Mouse (Mus musculus) neural tube, embryonic 13.5 days (tissue): ENCODE data around the gene Ms4a4a. TPM values are rescaled to one million over a fixed set of nuclear protein-coding genes. Genes with fewer than 3 reads are reported as not detected.

Source experiments
- ATAC-seq: fragments of 200-750 bp; cut with Nextera tagmentation; 2 replicates; pipeline ENCODE4 v1.8.0; 2017; ENCODE audit warnings: low read depth, mild to moderate bottlenecking, moderate TSS enrichment, moderate library complexity
- H3K27ac ChIP-seq: fragments of 300-500 bp; sonication (generic); replicated peaks from 2 replicates; pipeline ENCODE4 v1.5.1; 2015; ENCODE audit warnings: moderate library complexity, mild to moderate bottlenecking, inconsistent platforms
- H3K27me3 ChIP-seq: fragments of 300-500 bp; sonication (generic); 2 replicates; pipeline ENCODE4 v1.6.1; 2015; ENCODE audit warnings: mild to moderate bottlenecking, inconsistent platforms
- H3K36me3 ChIP-seq: fragments of 300-500 bp; sonication (generic); 2 replicates; pipeline ENCODE4 v1.6.1; 2015; ENCODE audit warnings: mild to moderate bottlenecking, inconsistent platforms
- H3K4me1 ChIP-seq: fragments of 300-500 bp; sonication (generic); replicated peaks from 2 replicates; pipeline ENCODE4 v1.6.1; 2015; ENCODE audit warnings: inconsistent platforms
- H3K4me2 ChIP-seq: fragments of 300-500 bp; sonication (generic); 2 replicates; pipeline ENCODE4 v1.6.1; 2015; ENCODE audit warnings: inconsistent platforms, mild to moderate bottlenecking, moderate library complexity
- H3K4me3 ChIP-seq: fragments of 300-500 bp; sonication (generic); 2 replicates; pipeline ENCODE4 v1.5.1; 2015; ENCODE audit warnings: mild to moderate bottlenecking, inconsistent platforms
- H3K9ac ChIP-seq: fragments of 300-500 bp; sonication (generic); 2 replicates; pipeline ENCODE4 v1.6.1; 2015; ENCODE audit warnings: moderate library complexity, mild to moderate bottlenecking, inconsistent platforms
- H3K9me3 ChIP-seq: fragments of 300-500 bp; sonication (generic); 2 replicates; pipeline ENCODE4 v1.6.1; 2016; ENCODE audit warnings: inconsistent platforms
- WGBS: fragments of 180-500 bp; shearing (Covaris S2); methylation state at CpG from one replicate; pipeline ENCODE4 v1.1.7; 2015; 5-methylcytosine and 5-hydroxymethylcytosine counted together
- polyA plus RNA-seq: library from polyadenylated mRNA; unstranded; fragments of >200 nt; fragmentation: Nextera tagmentation; extraction: Ambion mirVana; gene quantifications from 2 replicates; pipeline ENCODE4 v1.2.1, GENCODE M21; 2015

Gene Ms4a4a
- 3.2 and 3.6 TPM in 2 replicates for polyA plus RNA-seq

- Histone ChIP-seq H3K27ac (no peak within 1 kb of the TSS), H3K9ac (no peak within 1 kb of the TSS), H3K9me3 (no peaks in the 10 kb centered on the region), H3K27me3 (no peaks in the 10 kb centered on the region), H3K4me2 (no peak within 1 kb of the TSS), H3K36me3 (no peaks in the 10 kb centered on the region), H3K4me3 (no peak within 1 kb of the TSS), H3K4me1 (no peaks in the 10 kb centered on the region)
- ATAC-seq, result no peak
- WGBS, result 86% methylated on average over 2 of the region's 2 CpGs
Observed at GRCm38 (mm10) chr19:11375273-11375672, at the start of gene Ms4a4a. Ms4a4a (plus strand) TSS chr19:11375523.

GRCm38 (mm10) chr19:11335932-11336331, 39.4 kb upstream of the Ms4a4a start, which contains the start of gene Ms4a7:
Ms4a7 (minus strand) TSS chr19:11336146.
- Histone ChIP-seq H3K27ac (no peak within 1 kb of the TSS), H3K4me3 (no peak within 1 kb of the TSS), H3K4me2 (no peak within 1 kb of the TSS), H3K4me1 (no peaks in the 10 kb centered on the region), H3K36me3 (no peaks in the 10 kb centered on the region), H3K27me3 (no peaks in the 10 kb centered on the region), H3K9me3 (no peaks in the 10 kb centered on the region), H3K9ac (no peak within 1 kb of the TSS)
- no peak for ATAC-seq
- 86% methylated on average over 6 of the region's 6 CpGs for WGBS

DNA sequence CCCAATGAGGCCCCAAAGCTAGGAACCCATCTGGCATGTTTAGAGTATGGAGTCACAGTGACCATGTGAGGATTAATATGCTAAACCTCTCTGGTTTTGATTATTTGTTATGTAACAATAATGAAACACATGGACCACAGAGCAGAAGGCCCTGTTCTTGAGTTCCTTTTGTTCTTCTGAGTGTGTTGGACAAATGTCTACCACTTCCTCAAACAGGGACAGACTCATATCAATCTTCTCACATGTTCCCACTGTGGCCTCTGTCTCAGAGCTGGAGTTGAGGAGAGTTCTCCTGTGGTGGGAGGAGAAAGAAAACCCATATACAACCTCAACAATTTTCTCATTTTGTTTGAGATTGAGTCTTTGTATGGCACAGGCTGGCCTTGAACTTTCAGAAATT, 32.2 kb upstream of the Ms4a4a start:
- Histone ChIP-seq H3K9ac (no peak overlapping the region), H3K36me3 (no peaks in the 10 kb centered on the region), H3K4me3 (no peak overlapping the region), H3K4me2 (no peak overlapping the region), H3K4me1 (no peaks in the 10 kb centered on the region), H3K27ac (no peak overlapping the region), H3K9me3 (no peaks in the 10 kb centered on the region), H3K27me3 (no peaks in the 10 kb centered on the region)
- no peak for ATAC-seq

DNA sequence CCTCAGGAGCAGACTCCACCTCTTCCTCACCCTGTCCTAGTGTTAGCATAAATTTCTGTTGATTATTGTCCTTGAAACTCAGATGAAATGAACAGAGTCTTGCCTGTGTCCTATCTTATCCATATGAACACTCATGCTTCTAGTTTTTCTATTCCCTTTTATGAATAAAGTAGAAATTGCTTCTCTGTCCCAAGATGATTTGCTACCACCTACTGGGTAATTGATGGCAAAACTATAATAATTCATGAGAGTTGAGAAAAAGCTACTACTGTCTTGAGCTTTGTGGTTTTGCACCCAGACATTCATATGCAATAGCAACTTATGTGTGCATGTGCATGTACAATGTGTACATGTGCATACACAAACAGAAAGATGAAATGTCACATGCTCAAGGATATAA, 31.3 kb upstream of the Ms4a4a start:
- no peak overlapping the region for H3K9ac ChIP-seq
- H3K27me3 ChIP-seq, result no peaks in the 10 kb centered on the region
- ATAC-seq, result no peak
- H3K27ac ChIP-seq, result no peak overlapping the region
- no peak overlapping the region for H3K4me3 ChIP-seq
- H3K36me3 ChIP-seq, result no peaks in the 10 kb centered on the region
- no peaks in the 10 kb centered on the region for H3K4me1 ChIP-seq
- no peak overlapping the region for H3K4me2 ChIP-seq
- no peaks in the 10 kb centered on the region for H3K9me3 ChIP-seq

GRCm38 (mm10) chr19:11349698-11350481, 25.4 kb upstream of the Ms4a4a start:
- H3K9me3 ChIP-seq, result no peaks in the 10 kb centered on the region
- H3K4me3 ChIP-seq, result no peak overlapping the region
- no peaks in the 10 kb centered on the region for H3K4me1 ChIP-seq
- H3K9ac ChIP-seq, result no peak overlapping the region
- 72% methylated on average over 7 of the region's 7 CpGs for WGBS
- no peaks in the 10 kb centered on the region for H3K27me3 ChIP-seq
- H3K27ac ChIP-seq, result no peak overlapping the region
- H3K36me3 ChIP-seq, result no peaks in the 10 kb centered on the region
- no peak for ATAC-seq
- H3K4me2 ChIP-seq, result no peak overlapping the region

GRCm38 (mm10) chr19:11351878-11352277, 23.4 kb upstream of the Ms4a4a start:
- no peaks in the 10 kb centered on the region for H3K36me3 ChIP-seq
- 57% methylated on average over 3 of the region's 3 CpGs for WGBS
- no peak overlapping the region for H3K27ac ChIP-seq
- no peaks in the 10 kb centered on the region for H3K9me3 ChIP-seq
- no peaks in the 10 kb centered on the region for H3K4me1 ChIP-seq
- no peak for ATAC-seq
- no peaks in the 10 kb centered on the region for H3K27me3 ChIP-seq
- no peak overlapping the region for H3K9ac ChIP-seq
- H3K4me3 ChIP-seq, result no peak overlapping the region
- no peak overlapping the region for H3K4me2 ChIP-seq

DNA sequence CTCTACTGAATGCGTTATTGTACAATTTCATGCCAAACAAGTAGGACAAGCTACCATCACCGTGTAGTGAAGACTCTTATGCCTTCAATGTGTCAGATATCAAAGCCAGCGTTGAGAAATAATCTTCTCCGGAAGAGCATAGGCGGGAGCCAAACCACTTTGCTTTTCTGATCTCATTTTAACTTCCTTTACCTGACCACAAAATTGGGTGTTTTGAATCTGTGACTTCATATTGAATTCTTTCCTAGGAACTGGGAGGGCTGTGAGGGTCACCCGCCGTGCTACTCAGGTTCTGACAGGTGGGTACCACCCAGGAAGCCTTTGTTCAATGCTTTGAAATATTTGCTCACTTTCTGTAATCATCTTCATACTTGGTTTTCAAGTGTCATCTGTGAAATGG, 19.6 kb upstream of the Ms4a4a start:
- no peaks in the 10 kb centered on the region for H3K36me3 ChIP-seq
- H3K4me1 ChIP-seq, result no peaks in the 10 kb centered on the region
- H3K4me3 ChIP-seq, result no peak overlapping the region
- no peak for ATAC-seq
- H3K9ac ChIP-seq, result no peak overlapping the region
- no peak overlapping the region for H3K4me2 ChIP-seq
- H3K9me3 ChIP-seq, result no peaks in the 10 kb centered on the region
- H3K27ac ChIP-seq, result no peak overlapping the region
- H3K27me3 ChIP-seq, result no peaks in the 10 kb centered on the region
- 91% methylated on average over 7 of the region's 7 CpGs for WGBS

DNA sequence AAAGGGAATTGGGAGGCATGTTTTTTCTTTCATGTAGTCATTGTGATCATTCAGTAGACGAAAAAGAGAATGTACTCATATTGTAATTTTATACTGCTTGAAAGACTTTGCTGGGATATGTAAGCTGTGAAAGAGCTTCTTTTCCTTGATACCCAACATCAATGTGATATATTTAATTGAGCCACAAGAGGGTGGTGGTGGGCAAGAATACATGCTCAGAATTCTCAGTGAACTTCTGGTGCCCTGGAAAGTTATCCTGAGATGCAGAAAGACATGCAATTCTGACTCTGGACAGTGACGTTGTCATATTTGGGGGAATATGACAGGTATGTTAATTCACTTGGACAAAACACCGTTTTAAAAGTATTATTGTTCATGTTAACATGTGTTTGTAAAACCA, 15.2 kb upstream of the Ms4a4a start:
- no peaks in the 10 kb centered on the region for H3K9me3 ChIP-seq
- no peaks in the 10 kb centered on the region for H3K4me1 ChIP-seq
- no peak for ATAC-seq
- H3K36me3 ChIP-seq, result no peaks in the 10 kb centered on the region
- H3K27me3 ChIP-seq, result no peaks in the 10 kb centered on the region
- no peak overlapping the region for H3K4me2 ChIP-seq
- WGBS, result 70% methylated on average over 3 of the region's 3 CpGs
- H3K27ac ChIP-seq, result no peak overlapping the region
- H3K4me3 ChIP-seq, result no peak overlapping the region
- no peak overlapping the region for H3K9ac ChIP-seq

- Histone ChIP-seq H3K4me2 (no peak overlapping the region), H3K4me3 (no peak overlapping the region), H3K36me3 (no peaks in the 10 kb centered on the region), H3K27ac (no peak overlapping the region), H3K27me3 (no peaks in the 10 kb centered on the region), H3K4me1 (no peaks in the 10 kb centered on the region), H3K9ac (no peak overlapping the region), H3K9me3 (no peaks in the 10 kb centered on the region)
- no peak for ATAC-seq
Observed at GRCm38 (mm10) chr19:11362002-11362401, 13.3 kb upstream of the Ms4a4a start.

DNA sequence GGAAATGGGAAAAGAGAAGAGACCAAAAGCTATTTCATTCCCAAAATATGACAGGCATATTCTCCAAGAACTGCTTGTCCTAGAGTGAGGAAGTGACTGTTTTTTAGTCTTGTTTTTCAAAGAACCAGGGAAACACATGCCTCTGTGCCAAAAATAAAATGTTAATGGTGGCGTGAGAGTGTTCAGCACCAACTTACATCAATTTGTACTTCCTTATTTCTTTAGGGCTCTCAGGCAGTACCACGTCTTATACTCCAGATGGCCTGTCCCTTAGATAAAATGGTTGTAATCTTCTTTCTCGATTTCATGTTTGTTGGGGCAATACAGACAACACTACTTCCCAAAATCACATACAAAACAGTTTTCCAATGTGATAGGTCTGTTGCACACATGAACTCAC, 7.0 kb upstream of the Ms4a4a start:
- H3K27me3 ChIP-seq, result no peaks in the 10 kb centered on the region
- H3K27ac ChIP-seq, result no peak overlapping the region
- WGBS, result 82% methylated on average over 3 of the region's 3 CpGs
- no peaks in the 10 kb centered on the region for H3K9me3 ChIP-seq
- ATAC-seq, result no peak
- no peaks in the 10 kb centered on the region for H3K4me1 ChIP-seq
- no peak overlapping the region for H3K4me3 ChIP-seq
- no peak overlapping the region for H3K4me2 ChIP-seq
- H3K9ac ChIP-seq, result no peak overlapping the region
- no peaks in the 10 kb centered on the region for H3K36me3 ChIP-seq

GRCm38 (mm10) chr19:11371181-11371580, 4.1 kb upstream of the Ms4a4a start:
- no peak overlapping the region for H3K9ac ChIP-seq
- no peak overlapping the region for H3K27ac ChIP-seq
- no peaks in the 10 kb centered on the region for H3K4me1 ChIP-seq
- ATAC-seq, result no peak
- H3K9me3 ChIP-seq, result no peaks in the 10 kb centered on the region
- H3K4me2 ChIP-seq, result no peak overlapping the region
- H3K36me3 ChIP-seq, result no peaks in the 10 kb centered on the region
- no peak overlapping the region for H3K4me3 ChIP-seq
- no peaks in the 10 kb centered on the region for H3K27me3 ChIP-seq

GRCm38 (mm10) chr19:11376399-11376798, 1.1 kb downstream of the Ms4a4a start:
- WGBS, result 84% methylated on average over 2 of the region's 2 CpGs
- no peak for ATAC-seq

GRCm38 (mm10) chr19:11387109-11387508, 11.8 kb downstream of the Ms4a4a start:
- no peak overlapping the region for H3K4me3 ChIP-seq
- ATAC-seq, result no peak
- no peak overlapping the region for H3K27ac ChIP-seq
- H3K4me1 ChIP-seq, result no peaks in the 10 kb centered on the region
- H3K9ac ChIP-seq, result no peak overlapping the region
- no peak overlapping the region for H3K4me2 ChIP-seq
- no peaks in the 10 kb centered on the region for H3K36me3 ChIP-seq
- no peaks in the 10 kb centered on the region for H3K9me3 ChIP-seq
- 80% methylated on average over 2 of the region's 2 CpGs for WGBS
- H3K27me3 ChIP-seq, result no peaks in the 10 kb centered on the region

More at GRCm38 (mm10) chr19:11376399-11376798, 1.1 kb downstream of the Ms4a4a start:
- H3K4me2 ChIP-seq, result no peak overlapping the region
- no peak overlapping the region for H3K27ac ChIP-seq
- no peaks in the 10 kb centered on the region for H3K9me3 ChIP-seq
- no peak overlapping the region for H3K4me3 ChIP-seq
- no peaks in the 10 kb centered on the region for H3K27me3 ChIP-seq
- no peak overlapping the region for H3K9ac ChIP-seq
- H3K4me1 ChIP-seq, result no peaks in the 10 kb centered on the region
- no peaks in the 10 kb centered on the region for H3K36me3 ChIP-seq
